Mouse (Mus musculus): Measurements from ENCODE around the gene Col4a1.

Col4a1 gene

DNA sequence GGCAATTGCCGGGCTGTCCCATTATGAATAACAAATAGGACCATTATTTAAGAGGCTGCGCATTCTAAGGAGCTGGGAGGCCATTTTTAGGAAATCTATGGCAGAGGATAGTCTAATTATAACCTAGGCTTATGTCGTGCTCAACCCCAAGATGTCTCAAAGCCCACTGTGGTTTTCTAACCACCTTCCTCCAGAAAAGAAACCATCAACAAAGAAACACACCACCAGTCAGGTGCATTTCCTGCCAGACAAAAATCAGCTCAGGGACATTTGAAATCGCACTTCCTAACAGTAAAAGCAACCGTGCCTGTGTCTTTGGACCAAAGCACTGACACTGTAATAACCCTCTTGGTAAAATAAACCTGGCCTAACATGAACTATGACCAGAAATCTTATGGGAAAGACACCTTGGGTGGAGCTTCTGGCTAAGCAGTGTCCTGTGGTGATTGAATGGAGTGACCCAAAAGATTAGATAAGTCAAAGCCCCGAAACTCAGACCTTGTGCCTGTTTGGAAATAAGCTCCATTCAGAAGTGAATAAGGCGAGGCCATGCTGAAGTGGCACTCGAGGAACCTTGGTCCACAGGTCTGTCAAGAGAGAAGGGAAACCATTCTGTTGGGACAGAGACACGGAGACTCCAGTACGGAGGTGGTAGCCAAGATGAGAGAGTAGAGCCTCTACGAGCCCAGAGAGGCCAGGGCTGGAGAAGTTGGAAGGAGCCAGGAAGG lies 131.0 kb downstream of the Col4a1 start:
- no peak for DNase-seq (ENCODE audit: low read depth, low spot score)

DNA sequence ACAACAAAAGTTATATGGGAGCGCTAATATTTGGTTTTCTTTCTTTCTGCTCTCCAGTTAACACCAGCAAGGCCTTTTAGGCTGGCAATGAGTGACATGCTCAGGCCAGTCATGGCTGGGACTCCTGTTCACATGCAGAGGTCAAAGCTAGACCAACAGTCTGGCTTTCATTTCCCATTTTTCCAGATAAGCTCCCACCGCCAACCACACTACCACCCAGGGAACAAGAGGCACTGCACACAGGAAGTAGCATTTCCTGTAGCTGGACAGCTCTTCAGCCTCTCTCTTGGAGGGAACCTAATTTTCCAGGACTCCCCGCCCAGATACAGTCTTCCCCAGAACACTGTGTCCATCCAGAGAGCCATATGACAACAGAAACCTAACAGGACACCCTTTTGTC lies 132.8 kb downstream of the Col4a1 start:
- DNase-seq (ENCODE audit: low read depth, low spot score): no peak

DNA sequence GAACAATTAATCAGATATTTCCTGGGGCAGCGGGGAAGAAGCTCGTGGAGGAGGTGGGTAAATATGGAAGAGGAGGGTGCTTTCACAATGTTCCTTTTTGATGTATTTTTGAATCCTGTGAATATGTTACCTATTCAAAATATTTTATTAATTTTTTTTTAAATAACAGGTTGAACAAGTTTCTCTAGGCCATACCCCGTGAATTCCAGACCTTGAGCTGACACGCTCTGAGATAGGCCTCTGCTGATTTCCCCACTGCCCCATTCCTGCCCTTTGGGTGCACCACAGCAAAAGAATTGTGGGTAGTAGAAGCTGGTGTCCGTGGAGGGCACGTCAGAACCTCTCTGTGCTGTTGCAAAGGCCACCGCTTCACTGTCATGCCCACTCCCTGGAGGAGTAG lies 136.2 kb downstream of the Col4a1 start:
- DNase-seq (ENCODE audit: low read depth, low spot score): no peak

DNA sequence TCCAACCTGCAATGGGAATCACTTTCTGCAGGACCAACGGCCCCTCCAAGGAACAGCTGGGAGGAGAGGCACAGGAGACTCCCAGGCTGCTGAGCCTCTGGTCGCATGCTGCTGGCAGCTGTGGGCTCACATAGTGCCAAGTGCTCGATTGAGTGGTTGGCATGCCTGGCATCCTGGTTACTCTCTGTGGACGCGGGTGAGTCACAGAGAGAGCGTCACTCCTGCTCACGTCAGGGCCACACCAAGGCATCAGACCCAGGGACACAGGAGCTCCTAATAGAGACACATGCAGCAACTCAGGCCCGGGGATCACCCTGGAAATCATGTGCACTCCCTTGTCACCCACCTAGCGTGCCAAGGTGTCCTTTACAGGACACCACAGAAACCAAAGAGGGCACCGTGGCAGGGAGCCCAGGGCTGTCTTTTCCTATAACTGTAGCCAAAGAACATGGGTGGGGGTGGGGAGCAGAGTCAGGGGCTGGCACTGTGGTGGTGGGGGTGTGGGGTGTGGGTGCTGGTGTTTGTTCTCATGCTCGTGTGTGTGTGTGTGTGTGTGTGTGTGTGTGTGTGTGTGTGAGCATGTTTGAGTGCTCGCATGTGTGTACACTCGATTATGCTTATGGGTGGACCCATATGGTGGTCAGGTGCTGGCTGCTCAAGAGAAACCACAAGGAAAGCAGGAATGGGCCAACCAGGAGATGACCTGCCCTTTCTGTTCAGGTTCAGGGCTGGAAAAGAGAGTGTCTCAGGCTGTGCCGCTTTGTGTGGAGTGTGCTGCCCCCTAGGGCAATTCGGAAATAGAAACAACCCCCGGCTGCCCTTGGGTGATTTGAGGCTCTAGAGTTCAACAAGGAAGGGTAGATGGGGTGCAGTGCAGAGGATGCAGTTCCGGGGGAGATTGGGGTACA lies 139.1 kb downstream of the Col4a1 start:
- peak; percentile 61 for DNase-seq (ENCODE audit: low read depth, low spot score)

DNA sequence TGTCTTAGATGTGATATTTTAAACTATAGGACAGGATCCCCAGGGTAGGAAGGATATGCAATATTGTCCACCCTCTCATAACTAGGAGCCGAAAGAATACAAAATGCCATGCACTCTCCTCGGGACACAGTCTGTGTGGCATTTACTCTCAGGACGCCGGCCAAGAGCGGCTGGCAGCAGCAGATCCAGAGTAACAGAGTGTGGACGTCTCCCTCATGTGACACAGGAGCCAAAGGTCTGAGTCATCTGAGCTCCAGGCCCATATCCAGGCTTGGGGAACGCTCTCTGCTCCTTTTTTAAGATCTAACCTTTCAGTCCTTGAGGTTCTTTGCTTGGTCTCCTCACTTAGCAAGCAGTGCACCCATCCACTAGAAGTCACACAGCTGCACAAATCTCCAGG lies 141.1 kb downstream of the Col4a1 start:
- no peak for DNase-seq (ENCODE audit: low read depth, low spot score)

DNA sequence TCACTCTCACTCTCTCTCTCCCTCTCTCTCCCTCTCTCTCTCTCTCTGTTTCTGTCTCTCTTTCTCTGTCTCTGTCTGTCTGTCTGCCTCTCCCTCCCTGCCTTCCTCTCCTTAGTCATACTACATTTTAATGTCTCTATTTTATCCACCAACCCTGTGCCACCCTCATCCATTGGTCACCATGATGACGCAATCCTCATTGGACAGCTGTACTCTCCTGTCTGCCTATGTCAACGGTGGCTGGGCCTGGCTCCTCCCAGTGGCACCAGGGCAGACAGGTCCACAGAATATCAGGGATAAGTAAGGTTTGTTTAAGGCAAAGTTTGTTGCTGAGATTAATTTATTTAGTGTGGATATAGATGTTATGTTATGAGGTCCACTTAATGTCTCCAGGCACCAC lies 143.2 kb downstream of the Col4a1 start:
- DNase-seq (ENCODE audit: low read depth, low spot score): no peak

DNA sequence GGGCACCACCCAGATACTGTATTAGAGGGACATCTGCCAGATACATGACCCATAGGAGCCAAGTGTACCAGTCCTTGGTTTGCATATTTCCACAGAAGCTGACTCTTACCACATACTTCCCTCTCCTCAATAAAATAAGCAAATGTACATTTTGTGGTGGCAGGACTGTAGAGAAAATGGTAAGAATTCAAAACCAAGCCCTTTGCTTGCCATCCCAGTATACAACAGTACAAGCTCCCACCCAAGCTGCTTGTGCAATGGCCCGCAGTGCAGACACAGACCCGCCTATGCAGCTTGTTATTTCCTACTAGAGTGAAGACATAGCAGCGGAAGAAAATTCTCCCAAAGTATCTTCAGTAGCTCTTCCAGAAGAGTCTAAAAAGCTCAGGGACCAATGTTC lies 143.8 kb downstream of the Col4a1 start:
- DNase-seq (ENCODE audit: low read depth, low spot score): no peak

DNA sequence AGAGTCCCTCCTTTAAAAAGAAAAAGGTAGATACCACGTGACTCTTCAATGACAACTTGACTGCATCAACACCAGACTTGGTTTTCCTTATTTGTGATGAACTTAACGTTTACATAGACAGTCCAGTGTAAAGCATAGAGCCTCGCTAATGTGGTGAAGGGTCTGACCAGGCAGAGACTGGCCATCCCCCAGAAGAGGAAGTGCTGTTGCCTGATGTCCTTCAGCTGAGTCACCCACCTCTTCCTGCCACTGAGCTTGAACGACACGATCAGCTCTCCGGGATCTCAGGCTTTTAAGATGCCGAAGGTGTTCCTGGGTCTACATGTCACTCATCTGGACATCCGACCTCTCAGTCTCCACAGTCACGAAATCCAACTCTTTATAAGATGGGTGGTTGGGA lies 144.7 kb downstream of the Col4a1 start:
- DNase-seq (ENCODE audit: low read depth, low spot score): no peak

DNA sequence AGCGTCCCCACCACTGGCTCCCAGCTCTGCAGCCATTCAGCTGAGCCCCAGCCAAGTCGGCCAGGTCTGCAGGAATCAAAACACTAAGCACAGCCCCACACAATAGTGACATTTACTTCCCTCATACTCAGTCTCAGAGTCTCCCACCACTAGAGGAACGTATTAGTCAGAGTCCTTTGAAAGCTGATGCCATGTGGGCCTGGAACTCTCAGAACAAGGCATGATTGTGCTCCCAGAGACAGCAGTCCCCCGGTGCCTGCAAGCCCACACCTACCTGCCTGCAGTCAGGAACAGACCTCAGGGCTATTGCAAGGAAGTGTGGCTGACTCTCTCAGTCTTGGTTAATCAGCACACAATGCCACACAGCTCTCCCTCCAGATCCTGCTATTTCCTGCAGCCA lies 147.0 kb downstream of the Col4a1 start:
- no peak for DNase-seq (ENCODE audit: low read depth, low spot score)

DNA sequence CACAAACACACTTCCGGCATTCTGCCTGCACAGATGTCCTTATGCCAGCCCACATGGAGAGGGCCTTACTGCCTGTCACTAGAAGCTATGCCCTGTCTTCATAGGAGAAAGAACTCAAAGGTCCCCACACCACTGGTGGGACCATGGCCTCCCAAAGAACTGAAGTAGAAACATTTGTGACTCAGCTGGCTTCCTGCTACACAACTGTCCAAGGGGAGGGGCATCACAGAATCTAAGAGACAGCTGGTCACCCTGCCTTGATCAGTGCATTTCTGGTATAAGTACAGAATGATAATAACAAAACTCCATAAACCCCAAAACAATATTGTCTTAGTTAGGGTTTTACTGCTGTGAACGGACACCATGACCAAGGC lies 156.3 kb downstream of the Col4a1 start:
- no peak for DNase-seq (ENCODE audit: low read depth, low spot score)

DNA sequence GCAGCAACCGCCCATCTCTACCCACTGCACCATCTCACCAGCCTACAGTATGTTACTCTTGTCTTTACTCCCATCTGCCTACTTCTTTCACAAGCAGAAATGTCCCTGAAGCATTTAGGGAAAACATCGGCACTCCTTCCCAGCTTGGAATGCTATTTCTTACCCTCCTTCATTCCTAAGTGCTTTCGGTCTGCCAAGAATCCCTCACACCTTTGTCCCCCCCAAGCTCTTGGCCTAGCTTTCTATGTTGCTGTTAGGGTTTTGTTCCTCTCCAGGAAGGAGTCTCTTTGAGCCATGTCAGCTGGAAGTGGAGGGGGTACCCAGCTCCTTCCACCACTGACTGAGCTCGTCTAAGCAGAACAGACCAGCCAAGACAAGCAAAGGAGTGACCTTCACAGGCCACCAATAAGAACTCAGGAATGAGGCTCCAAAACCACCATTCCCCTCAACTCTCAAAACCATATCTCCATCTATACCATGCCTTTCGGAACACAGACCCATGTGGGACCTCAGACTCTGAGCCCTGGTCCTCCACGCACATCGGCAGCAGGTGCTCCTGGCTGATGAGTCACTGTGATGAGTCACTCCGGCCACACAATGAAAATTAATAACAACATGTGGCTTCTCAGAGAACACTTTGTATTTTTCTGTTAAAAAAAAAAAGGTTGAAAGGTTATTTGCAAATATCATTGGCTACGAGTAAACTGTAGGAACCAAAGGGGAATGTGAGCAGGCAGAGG lies 156.9 kb downstream of the Col4a1 start:
- peak; percentile 8 for DNase-seq (ENCODE audit: low read depth, low spot score)

DNA sequence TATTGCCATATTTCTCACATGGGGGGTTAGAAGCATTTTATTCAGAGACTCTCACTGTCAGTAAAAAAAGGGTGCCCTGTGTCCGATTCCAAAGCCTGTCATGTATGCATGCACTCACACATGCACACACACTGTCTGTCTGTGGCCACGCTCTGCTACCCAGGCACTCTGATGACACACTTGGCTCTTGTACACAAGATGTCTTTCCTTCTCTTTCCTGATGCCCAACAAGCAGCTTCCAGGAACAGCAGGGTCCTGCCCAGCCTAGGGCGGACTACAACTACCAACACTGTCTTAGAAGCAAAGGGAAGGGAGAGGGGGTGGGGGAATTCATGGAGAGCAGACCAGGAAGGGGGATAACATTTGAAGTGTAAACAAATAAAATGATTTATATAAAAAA lies 162.4 kb downstream of the Col4a1 start:
- DNase-seq (ENCODE audit: low read depth, low spot score): no peak

DNA sequence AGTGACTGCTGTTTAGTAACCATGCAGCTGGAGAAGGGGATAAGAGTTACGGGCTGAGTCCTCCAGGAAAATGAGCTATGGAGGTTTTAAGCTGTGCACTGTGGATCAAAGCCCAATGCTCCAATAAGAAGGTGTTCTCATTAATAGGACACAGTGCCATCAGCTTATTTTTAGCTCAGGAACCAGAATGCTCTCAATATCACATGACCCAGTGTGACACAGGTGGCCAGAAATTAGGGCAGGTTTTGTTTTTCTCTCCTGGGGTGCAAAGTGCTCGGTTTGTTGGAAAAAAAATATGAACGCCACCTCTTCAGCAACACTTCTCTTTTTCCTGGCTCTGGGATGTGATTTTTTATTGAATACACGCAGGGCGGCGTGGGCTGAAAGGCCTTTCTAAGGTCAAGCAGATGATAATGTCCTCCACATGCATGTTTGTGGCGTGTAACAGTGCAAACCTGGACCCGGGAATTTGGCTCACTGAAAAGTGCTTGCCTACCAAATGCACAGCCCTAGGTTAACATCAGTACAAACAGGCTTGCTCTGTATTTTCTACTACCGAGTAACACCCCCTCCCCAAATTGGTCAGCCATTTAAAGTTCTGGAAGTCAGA lies 163.3 kb downstream of the Col4a1 start:
- DNase-seq (ENCODE audit: low read depth, low spot score): no peak

DNA sequence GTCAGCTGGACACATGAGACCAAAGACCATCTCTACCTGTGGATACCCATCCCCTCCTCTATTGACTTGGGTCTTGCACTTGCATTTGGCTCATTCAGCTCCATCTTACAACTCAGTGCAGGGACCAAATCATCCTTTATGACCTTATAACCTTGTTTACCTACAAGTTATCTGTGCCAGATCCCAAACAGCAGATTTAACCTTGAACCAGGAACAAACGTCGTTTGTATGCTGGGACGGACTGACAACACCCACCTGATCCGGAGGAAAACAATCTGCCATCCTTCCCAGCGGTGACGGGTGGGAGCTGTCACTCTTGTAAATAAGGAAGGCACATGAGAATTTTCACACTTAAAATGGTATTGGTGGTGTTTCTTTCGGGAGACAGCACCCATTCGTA lies 163.8 kb downstream of the Col4a1 start:
- no peak for DNase-seq (ENCODE audit: low read depth, low spot score)

All from A20 (cell line).